Mouse (Mus musculus) myocyte (in vitro differentiated cells): ENCODE measurements at regions not wholly inside any gene's neighbourhood (a gene's known extent, or its start where the extent isn't known, plus 50 kb on each side); places are given as distances from the start of the nearest gene placed in this dataset.

ENCODE experiments used
- E2F4 ChIP-seq: IDR thresholded peaks from one replicate; pipeline ENCODE4 v1.6.1; 2011; ENCODE audit warnings: mild to moderate bottlenecking, control low read depth, moderate library complexity; ENCODE audit not compliant: insufficient read depth
- POLR2A ChIP-seq: IDR thresholded peaks from one replicate; pipeline ENCODE4 v1.6.1; 2011; ENCODE audit warnings: low read depth, mild to moderate bottlenecking, control low read depth, moderate library complexity; ENCODE audit not compliant: insufficient read length
- TCF12 ChIP-seq: IDR thresholded peaks from one replicate; pipeline ENCODE4 v1.6.1; 2011; ENCODE audit warnings: mild to moderate bottlenecking, control low read depth; ENCODE audit not compliant: poor library complexity, insufficient read depth, severe bottlenecking
- USF1 ChIP-seq: IDR thresholded peaks from one replicate; pipeline ENCODE4 v1.6.1; 2011; ENCODE audit warnings: low read depth, mild to moderate bottlenecking, control low read depth, moderate library complexity

DNA sequence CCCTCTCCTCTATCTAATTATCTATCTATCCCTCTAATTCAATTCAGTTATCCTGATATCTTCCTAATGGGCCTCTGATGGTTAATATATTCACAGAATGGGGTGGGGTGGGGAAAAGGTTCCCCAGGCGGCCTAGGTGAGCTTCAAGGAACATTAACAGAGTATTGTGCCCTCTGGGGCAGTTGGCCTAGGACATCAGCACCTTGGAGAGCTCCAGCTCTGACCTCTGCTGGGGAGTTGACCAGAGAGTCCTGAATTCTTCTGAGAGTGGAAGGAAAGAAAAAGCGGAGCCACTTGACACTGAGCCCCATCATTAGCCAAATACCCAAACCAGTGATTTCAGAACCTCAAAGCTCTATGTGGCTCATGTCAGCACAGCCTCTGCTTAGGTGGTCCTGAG lies 108.1 kb upstream of the Ldah start:
- TF ChIP-seq POLR2A = no peak
- no peak for TF ChIP-seq TCF12
- TF ChIP-seq E2F4 = no peak
- TF ChIP-seq USF1 = no peak
